Mouse (Mus musculus) urinary bladder, adult 2 months (tissue): ENCODE measurements around the gene Hsd17b14. TPM values are rescaled to one million over a fixed set of nuclear protein-coding genes. Genes with fewer than 3 reads are reported as not detected.

Experiments
- DNase-seq: peaks from one replicate; pipeline ENCODE4 v3.0.0; 2022; ENCODE audit warnings: low spot score
- polyA plus RNA-seq: library from polyadenylated mRNA; depleted of rRNA; stranded (reverse); fragments of >200 nt; gene quantifications from 2 replicates; pipeline ENCODE4 v1.2.3, GENCODE M21; 2012

Gene Hsd17b14
- polyA plus RNA-seq, 1 experiment, result 23.3 TPM

DNA sequence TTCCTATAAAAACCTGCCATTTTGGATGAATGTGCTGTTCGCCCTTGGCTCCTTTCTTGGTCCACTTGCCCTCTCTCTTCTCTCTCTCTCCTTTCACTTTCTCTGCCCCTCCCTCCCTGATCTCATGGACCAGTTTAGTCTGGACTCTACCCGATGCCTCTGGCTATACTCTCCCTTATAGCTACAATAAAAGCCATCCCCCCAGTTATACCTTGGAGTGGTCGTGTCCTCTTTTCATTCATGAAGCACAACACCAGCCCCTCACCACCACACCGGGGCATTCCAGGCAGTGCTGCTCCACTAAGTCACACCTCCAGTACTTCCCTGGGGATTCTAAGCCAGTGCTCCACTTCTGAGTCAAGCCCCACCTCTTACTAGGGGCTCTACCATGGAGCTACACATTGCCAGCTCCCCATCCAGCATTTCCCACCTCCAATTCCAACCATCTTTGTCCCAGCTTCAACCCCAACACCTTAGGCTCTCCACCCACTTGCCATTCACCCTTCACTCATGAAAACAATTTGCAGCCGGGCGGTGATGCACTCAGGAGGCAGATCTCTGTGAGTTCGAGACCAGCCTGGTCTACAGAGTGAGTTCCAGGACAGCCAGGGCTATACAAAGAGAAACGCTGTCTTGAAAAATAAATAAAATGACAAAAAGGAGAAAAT, 12.6 kb downstream of the Hsd17b14 start:
- DNase-seq, result no peak

DNA sequence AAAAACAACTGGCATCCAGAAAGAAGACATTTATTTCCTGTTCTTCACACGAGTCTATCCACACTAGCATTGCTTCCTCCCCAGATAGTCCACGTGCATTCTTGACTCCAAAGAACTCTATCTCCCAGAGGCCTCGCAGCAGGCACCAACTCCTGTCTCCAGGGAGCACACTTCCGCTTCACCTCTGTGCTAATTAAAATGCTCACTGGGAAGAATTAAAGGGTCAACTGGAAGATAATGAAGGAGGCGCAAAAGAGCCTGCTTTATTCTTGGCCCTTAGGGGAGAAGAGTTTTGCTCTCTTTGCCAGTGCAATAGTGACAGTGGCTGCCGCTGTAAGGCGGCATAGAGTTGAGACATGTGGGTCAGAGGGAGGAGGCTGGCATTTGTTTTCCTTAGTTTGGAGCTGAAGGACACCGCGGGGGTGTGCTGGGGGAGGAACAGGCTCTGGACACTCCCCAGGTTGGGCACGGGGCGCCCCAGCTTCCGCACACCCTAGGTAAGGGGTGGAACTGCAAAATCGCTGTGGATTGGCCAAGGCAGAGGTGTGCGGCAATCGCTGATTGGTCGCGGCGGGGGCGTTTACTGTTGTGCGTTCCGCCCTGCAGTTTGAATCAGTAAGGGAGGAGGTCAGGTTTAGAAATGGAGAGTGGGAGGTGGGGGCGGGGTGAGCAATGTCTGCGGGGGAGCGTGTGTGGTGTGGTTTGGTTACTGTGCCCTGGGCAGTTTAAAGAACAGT, 13.3 kb downstream of the Hsd17b14 start:
- DNase-seq, result peak; percentile 73

DNA sequence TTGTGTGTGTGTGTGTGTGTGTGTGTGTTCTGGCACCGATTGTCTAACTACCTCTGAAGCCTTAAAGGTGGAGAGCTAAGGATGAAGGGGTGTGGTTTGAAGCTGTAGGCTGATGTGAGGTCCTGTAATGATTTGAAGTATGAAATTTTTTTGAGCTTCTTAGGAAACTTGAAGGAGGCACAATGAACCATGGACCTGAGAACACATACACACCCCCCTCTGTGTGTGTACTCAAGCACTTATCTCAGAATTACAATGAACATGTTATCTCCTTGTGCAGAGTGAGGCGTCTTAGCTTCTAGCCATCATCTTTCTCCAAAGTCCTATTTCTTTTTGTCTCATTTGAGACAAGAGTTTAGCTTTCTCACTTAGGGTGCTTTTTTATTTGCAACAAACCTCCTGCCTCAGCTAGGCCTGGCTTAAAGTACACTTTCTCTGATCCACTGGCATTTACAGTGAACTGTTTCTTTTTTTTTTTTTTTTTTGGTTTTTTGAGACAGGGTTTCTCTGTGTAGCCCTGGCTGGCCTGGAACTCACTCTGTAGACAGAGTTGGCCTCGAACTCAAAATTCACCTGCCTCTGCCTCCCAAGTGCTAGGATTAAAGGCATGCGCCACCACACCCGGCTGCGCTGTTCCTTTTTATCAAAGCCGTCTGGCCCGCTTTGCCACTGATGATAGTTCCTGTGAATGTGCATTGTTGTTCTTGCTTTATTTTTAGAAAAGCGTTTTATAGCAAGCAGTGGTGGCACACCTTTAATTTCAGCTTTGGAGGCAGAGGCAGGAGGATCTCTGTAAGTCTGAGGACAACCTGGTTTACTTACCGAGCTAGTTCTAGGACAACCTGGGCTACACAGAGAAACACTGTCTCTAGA, 14.1 kb downstream of the Hsd17b14 start:
- DNase-seq, result no peak

DNA sequence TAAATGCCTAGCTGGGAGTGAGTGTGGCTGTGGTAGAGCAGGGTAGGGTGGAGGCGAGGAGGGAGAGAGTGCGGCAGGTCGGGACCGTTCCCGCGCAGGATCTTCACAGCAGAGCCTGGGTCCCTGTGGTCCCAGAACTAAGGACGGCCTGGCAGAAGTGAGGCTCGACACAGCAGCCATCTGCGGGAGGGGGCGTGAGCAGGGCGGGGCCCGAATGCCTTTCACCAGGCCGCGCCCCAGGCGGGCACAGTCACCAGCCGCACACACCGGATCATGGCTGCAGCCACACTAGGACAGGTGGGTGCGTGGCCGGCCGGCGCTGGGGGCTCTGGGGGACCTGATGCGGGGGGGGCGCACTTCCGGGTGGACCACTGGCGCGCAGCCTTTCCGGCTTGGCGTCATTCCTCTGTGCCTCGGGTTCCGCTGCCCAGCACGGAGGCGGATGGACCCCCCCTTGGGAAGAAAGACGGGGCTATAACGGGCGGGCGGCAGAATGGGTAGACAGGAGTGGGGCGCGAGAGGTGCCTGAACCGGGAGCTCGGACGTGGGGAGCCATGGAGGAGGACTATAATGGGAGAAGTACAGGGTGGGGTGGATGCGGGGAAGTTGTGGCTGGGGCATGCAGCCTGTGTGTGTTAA, 15.5 kb downstream of the Hsd17b14 start, which contains the start of gene Bcat2:
TSS of gene Bcat2 (plus strand) at position 51 of the 639 bp plus-strand sequence.
- DNase-seq, result peak; percentile 70

GRCm38 (mm10) chr7:45571966-45572365, 17.3 kb downstream of the Hsd17b14 start:
- no peak for DNase-seq

DNA sequence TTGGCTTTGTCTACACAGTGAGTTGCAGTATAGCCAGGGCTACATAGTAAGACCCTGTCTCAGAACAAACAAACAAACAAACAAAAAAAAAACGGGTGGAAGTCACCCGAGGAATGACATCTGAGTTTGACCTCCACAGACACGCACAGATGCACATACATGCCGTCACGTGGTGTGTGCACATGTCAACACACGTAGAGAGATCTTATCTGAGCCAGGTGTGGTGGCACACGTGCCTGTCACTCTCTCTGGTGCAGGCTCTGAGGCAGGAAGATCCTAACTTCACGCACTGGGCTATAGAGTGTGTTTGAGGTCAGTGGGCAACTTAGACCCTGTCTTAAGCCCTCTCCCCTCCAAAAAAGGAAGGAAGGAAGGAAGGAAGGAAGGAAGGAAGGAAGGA, 19.3 kb downstream of the Hsd17b14 start:
- no peak for DNase-seq

DNA sequence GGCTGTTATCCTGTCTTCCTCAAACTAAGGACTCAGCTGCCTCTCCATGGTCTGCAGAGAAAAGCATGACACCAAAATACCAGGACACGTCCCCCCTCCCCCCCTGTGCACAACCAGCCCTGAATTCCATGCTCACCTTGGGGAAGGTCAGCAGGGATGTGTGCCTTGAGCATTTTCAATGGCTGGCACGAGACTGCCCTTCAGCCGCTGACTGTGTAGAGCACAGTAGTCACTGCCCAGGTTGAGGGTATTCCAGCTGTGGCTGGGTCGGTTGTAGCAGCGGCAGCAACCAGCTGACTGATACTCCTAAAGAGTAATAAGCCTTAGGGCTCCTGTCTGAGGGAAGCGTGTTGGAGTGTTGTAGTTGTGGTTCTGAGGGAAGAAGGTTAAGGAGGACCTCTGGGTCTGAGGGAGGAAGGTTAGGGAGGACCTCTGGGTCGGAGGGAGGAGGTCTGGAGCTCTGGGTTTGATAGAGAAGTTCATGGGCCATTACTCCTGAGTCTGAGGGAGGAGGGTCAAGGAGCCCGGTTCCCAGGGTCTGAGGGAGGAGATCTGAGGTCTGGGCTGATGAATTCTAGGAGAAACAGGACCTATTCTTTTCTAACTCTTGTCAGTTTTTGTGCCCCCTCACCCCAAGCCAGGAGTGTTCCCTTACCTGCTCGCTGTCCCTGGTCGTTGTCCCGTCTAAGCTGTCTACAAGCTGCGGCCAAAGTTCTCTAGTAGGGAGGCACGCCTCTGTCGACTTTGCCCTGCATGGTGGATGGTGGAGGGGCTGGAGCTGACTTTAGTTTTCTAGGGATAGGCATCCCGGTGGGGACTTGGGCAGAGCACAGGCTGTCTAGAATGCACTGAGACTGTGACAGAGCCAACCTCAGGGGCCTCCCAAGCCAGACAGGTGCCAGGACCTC, 20.0 kb downstream of the Hsd17b14 start:
- no peak for DNase-seq

- no peak for DNase-seq
Measured at GRCm38 (mm10) chr7:45585923-45586322, 31.2 kb downstream of the Hsd17b14 start.

- no peak for DNase-seq
Measured at GRCm38 (mm10) chr7:45587631-45588592, 33.2 kb downstream of the Hsd17b14 start.

DNA sequence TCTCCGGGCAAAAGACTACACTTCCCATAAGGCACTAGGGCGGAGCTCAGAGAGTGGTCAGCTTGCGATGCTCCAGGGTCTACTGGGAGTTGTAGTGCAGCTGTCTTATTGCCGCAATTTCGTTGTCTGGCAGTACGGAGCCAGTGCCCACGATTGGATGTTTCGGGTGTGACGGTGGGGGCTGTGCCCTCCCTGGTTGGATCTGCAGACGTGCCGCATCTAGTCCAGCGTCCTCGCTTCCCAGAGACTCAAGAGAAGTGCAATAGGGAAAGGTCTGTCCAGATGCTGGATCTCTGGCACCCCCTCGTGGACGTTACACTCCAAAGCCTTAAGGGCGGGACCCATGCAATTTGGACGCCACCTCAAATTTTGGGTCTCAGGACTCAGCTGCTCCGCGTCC, 34.5 kb downstream of the Hsd17b14 start:
- peak; percentile 73 for DNase-seq

DNA sequence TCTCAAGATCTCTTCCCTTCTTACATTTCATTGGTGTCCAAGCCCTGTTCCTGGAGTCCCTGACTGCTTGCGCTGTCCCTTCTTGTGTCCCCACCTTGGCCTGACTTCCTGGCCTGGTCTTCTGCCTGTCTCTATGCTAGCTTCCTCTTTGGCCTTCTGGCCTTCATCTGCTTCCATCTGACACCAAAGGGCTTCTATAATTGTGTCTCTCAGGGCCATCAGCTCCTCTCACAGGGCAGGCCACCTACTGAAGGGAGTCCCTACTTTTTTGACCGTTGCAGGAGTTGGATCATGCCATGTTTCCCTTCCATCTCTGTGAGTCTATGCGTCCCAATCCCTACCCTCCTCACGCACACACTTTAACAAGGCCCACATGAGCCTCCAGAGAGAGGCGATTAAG, 35.2 kb downstream of the Hsd17b14 start:
- no peak for DNase-seq

- DNase-seq, result no peak
Measured at GRCm38 (mm10) chr7:45590874-45591273, 36.2 kb downstream of the Hsd17b14 start.

DNA sequence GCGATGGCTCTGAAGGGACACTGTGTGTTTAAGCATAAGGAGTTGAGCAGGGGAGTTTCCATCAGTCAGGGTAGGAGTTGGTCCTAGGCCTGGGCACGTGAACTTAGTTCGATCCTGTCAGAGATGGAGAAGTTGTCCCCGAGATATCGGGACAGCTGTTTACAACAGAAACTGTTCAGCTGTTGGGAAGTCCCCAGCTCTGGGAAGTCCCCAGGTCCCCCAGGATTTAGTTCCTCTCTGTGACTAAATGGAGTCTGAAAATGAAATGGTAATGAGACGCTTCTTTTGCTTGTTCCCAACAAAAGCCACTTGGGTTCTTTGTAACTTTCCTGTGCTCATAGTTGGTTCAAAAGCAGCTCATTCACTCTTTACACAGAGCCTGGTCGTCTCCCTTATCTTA, 37.2 kb downstream of the Hsd17b14 start:
- DNase-seq, result no peak

- no peak for DNase-seq
Measured at GRCm38 (mm10) chr7:45593118-45593815, 38.6 kb downstream of the Hsd17b14 start.

- no peak for DNase-seq
Measured at GRCm38 (mm10) chr7:45595176-45595575, 40.5 kb downstream of the Hsd17b14 start.

GRCm38 (mm10) chr7:45596107-45596506, 41.4 kb downstream of the Hsd17b14 start:
- DNase-seq, result no peak

- no peak for DNase-seq
Measured at GRCm38 (mm10) chr7:45597013-45597412, 42.3 kb downstream of the Hsd17b14 start.

- no peak for DNase-seq
Measured at GRCm38 (mm10) chr7:45597527-45597926, 42.8 kb downstream of the Hsd17b14 start.
